Mouse (Mus musculus) liver, embryonic 14.5 days (tissue): ENCODE results near the gene Fam228b. TPM values are rescaled to one million over a fixed set of nuclear protein-coding genes. Genes with fewer than 3 reads are reported as not detected.
"Not testable (repeated sequence)": the region's sequence is repeated elsewhere in the genome, so short reads cannot be mapped to it uniquely, and the experiment has no call there.

Experiments used
- ATAC-seq: fragments of 200-750 bp; cut with Nextera tagmentation; 2 replicates; pipeline ENCODE4 v1.8.0; 2017; ENCODE audit warnings: moderate number of reproducible peaks, mild to moderate bottlenecking, moderate library complexity; ENCODE audit not compliant: insufficient read depth
- DNase-seq, 3 experiments: peaks; one replicate each; pipeline ENCODE4 v3.0.0-alpha.2; 2012 to 2013; ENCODE audit warnings: low read depth in 3 of 3, low spot score in 3 of 3
- H3K27ac ChIP-seq: fragments of 300-500 bp; sonication (generic); 2 replicates; pipeline ENCODE4 v1.5.1; 2014; ENCODE audit warnings: moderate library complexity, mild to moderate bottlenecking, control low read depth, inconsistent platforms
- H3K27me3 ChIP-seq: fragments of 300-500 bp; sonication (generic); 2 replicates; pipeline ENCODE4 v1.6.1; 2014; ENCODE audit warnings: mild to moderate bottlenecking, low read length, moderate library complexity; ENCODE audit not compliant: control insufficient read depth, insufficient read depth
- H3K36me3 ChIP-seq: fragments of 300-500 bp; sonication (generic); replicated peaks from 2 replicates; pipeline ENCODE4 v1.6.1; 2014; ENCODE audit warnings: low read depth; ENCODE audit not compliant: control insufficient read depth, insufficient read depth
- H3K4me1 ChIP-seq, 2 experiments: fragments of 200-500 bp in 1 of 2; fragments of 300-500 bp in 1 of 2; sonication (generic) in 1 of 2; replicated peaks; 2 replicates each; pipeline ENCODE4 v1.6.1; 2012 to 2014; ENCODE audit warnings: antibody characterized with exemption in 1 of 2, inconsistent platforms in 1 of 2, low read length in 1 of 2; ENCODE audit not compliant: control insufficient read depth in 2 of 2, insufficient read depth in 2 of 2
- H3K4me2 ChIP-seq: fragments of 300-500 bp; sonication (generic); 2 replicates; pipeline ENCODE4 v1.6.1; 2014; ENCODE audit warnings: low read depth, mild to moderate bottlenecking, control low read depth, moderate library complexity
- H3K4me3 ChIP-seq, 2 experiments: fragments of 200-500 bp in 1 of 2; fragments of 300-500 bp in 1 of 2; sonication (generic) in 1 of 2; 2 replicates each; pipeline ENCODE4 v1.5.1; 2012 to 2014; ENCODE audit warnings: low read depth in 2 of 2, low read length in 2 of 2, mild to moderate bottlenecking in 2 of 2, control low read depth in 1 of 2, inconsistent platforms in 1 of 2, moderate library complexity in 1 of 2; ENCODE audit not compliant: insufficient read depth in 1 of 2
- H3K9ac ChIP-seq: fragments of 300-500 bp; sonication (generic); replicated peaks from 2 replicates; pipeline ENCODE4 v1.6.1; 2014; ENCODE audit warnings: mild to moderate bottlenecking, control low read depth, moderate library complexity
- H3K9me3 ChIP-seq: fragments of 300-500 bp; sonication (generic); 2 replicates; pipeline ENCODE4 v1.6.1; 2016; ENCODE audit warnings: low read length, mixed read lengths; ENCODE audit not compliant: control insufficient read depth
- CTCF ChIP-seq: IDR thresholded peaks from 2 replicates; pipeline ENCODE4 v1.5.1; 2016; ENCODE audit warnings: antibody characterized with exemption, low read depth, control low read depth
- EP300 ChIP-seq: IDR thresholded peaks from 2 replicates; pipeline ENCODE4 v1.6.1; 2016; ENCODE audit warnings: antibody characterized with exemption, low read depth
- WGBS: fragments of 180-500 bp; shearing (Covaris S2); extraction: QIAGEN DNeasy Blood & Tissue Kit; methylation state at CpG from one replicate; pipeline ENCODE4 v1.1.7; 2014; ENCODE audit not compliant: insufficient replicate concordance; 5-methylcytosine and 5-hydroxymethylcytosine counted together
- polyA plus RNA-seq, 2 experiments: library from polyadenylated mRNA; depleted of rRNA in 1 of 2; stranded (reverse) in 1 of 2; unstranded in 1 of 2; fragments of >200 nt; fragmentation: Nextera tagmentation in 1 of 2; extraction: Ambion mirVana in 1 of 2; gene quantifications; 2 replicates each; pipeline versions ENCODE4 v1.2.1 to v1.2.3; 2012 to 2014

The Fam228b gene
- polyA plus RNA-seq, 2 experiments = 0.73 to 1.0 TPM

DNA sequence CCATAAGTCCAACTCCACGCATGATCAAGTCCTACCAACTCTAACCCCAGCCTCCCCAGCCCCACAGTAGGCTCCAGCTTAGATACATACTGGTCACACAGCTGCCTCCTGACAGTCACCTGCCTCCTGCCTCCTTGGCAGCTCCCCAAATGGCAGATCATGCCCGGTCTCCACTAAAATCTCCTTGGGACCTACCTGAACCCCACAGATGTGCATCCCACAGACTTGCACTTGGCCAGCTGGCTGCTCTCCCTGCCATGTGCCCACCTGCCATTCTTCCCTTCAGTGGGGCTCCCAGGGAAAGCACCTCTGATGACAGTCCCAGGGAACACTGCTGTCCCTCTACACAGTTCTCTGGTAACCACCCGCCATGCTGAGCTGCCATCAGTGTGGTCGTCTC, 60.8 kb downstream of the Fam228b start:
- no peak for DNase-seq
- no peaks in the 10 kb centered on the region; a peak in 1 of 4 replicates for H3K4me1 ChIP-seq
- H3K4me2 ChIP-seq = no peak overlapping the region
- no peak for ATAC-seq
- no peaks in the 10 kb centered on the region for H3K9me3 ChIP-seq
- H3K36me3 ChIP-seq = peaks cover 3% of the 10 kb centered on the region
- H3K27ac ChIP-seq = no peak overlapping the region
- WGBS = 78% methylated on average over 4 of the region's 4 CpGs
- H3K9ac ChIP-seq = no peak overlapping the region
- no peak for TF ChIP-seq CTCF
- TF ChIP-seq EP300 = no peak
- H3K27me3 ChIP-seq = no peaks in the 10 kb centered on the region
- no peak overlapping the region for H3K4me3 ChIP-seq

DNA sequence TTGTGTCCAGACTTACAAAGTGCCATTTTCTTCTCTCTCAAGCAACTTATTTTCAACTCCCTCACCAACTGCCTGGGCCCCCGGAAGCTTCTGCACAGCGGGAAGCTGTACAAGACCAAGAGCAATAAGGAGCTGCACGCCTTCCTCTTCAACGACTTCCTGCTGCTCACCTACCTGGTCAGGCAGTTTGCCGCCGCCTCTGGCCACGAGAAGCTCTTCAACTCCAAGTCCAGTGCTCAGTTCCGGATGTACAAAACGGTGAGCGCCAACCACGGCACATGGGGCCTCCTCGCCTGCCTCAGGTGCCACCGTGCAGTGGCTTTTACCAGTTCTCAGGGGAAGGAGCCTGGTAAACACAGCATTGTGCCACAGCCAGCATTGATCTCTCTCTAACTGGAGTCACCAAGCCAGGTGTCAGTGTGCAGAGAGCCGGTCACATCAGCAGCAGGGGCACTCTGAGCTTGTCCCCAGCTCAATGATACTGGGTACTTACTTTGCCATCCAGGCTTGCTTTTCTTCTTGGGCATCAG, 61.5 kb downstream of the Fam228b start:
- Histone ChIP-seq H3K4me2 (no peak overlapping the region), H3K9ac (no peak overlapping the region), H3K4me1 (no peaks in the 10 kb centered on the region; a peak in 1 of 4 replicates), H3K9me3 (no peaks in the 10 kb centered on the region), H3K36me3 (peaks cover 2% of the 10 kb centered on the region), H3K27ac (no peak overlapping the region), H3K4me3 (no peak overlapping the region), H3K27me3 (no peaks in the 10 kb centered on the region)
- TF ChIP-seq EP300 (no peak), CTCF (no peak)
- ATAC-seq (no peak), DNase-seq (no peak)
- 81% methylated on average over 14 of the region's 14 CpGs for WGBS

DNA sequence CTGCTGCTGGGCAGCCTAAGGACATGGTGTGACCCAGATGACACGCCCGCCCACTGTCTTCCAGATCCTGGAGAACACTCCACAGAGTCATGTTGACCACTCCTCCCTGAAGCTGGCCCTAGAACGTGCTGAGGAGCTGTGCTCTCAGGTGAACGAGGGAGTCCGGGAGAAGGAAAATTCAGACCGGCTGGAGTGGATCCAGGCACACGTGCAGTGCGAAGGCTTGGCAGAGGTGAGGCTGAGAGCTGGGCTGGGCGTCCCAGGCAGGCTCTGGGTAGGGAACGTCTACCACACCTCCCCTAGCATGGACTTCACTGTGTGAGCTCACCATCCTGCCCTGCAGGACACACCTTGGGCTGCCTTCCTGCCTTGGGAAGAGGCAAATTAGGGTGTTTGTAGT, 62.2 kb downstream of the Fam228b start:
- H3K4me1 ChIP-seq = no peaks in the 10 kb centered on the region; a peak in 1 of 4 replicates
- DNase-seq = no peak

DNA sequence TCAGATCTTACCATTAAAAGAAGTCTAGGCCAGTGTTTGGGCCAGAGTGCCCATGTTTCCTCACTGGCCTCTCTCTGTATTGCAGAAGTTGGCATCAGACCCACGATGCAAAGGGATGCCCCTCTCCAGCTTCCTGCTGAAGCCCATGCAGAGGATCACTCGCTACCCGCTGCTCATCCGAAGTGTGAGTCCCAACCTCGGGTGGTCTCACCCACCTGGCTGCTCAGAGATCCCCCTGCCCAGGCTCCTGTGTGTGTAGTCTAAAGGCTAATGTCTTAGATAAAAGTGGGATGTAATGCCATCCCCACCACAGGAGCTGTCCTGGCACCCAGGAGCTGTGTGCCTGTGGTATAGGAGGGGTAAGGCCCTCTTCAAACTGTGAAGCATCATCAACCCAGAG, 62.9 kb downstream of the Fam228b start:
- no peaks in the 10 kb centered on the region for H3K27me3 ChIP-seq
- no peak overlapping the region for H3K4me3 ChIP-seq
- 80% methylated on average over 5 of the region's 5 CpGs for WGBS
- no peaks in the 10 kb centered on the region; the same call in none of the 2 replicates for H3K36me3 ChIP-seq
- DNase-seq = no peak
- H3K9ac ChIP-seq = no peak overlapping the region
- TF ChIP-seq EP300 (no peak), CTCF (no peak)
- H3K4me2 ChIP-seq = no peak overlapping the region
- no peaks in the 10 kb centered on the region for H3K9me3 ChIP-seq
- H3K27ac ChIP-seq = no peak overlapping the region
- no peak for ATAC-seq
- no peaks in the 10 kb centered on the region; a peak in 1 of 4 replicates for H3K4me1 ChIP-seq

More for the DNA sequence above, 62.2 kb downstream of the Fam228b start:
- no peak overlapping the region for H3K9ac ChIP-seq
- no peaks in the 10 kb centered on the region for H3K27me3 ChIP-seq
- H3K4me2 ChIP-seq = no peak overlapping the region
- H3K36me3 ChIP-seq = no peaks in the 10 kb centered on the region; the same call in none of the 2 replicates
- WGBS = 81% methylated on average over 10 of the region's 10 CpGs
- no peak for ATAC-seq
- no peak overlapping the region for H3K4me3 ChIP-seq
- no peaks in the 10 kb centered on the region for H3K9me3 ChIP-seq
- no peak overlapping the region for H3K27ac ChIP-seq
- TF ChIP-seq EP300 (no peak), CTCF (no peak)

DNA sequence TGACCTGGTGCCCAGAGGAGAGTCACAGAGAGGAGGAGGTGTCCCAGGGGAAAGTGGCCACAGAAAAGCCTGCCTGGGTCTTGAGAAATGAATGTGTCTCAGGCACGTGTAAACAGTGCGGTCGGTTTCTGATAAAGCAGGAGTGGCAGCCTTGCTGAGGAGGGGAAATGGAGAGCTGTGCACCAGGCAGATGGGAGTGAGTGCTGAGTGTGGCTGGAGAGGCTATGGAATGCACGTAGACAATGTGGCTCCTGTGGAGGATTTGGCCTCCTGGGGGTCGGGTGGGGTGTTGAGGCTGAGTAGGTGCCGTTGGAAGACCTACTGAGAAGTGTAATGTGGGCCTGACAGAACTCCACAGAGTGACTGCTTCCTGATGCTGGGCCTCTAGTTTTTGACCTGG, 63.4 kb downstream of the Fam228b start:
- not testable (repeated sequence) for H3K27me3 ChIP-seq, H3K27ac ChIP-seq, H3K36me3 ChIP-seq, H3K4me3 ChIP-seq, H3K4me2 ChIP-seq, ATAC-seq, H3K9ac ChIP-seq, DNase-seq, H3K9me3 ChIP-seq, H3K4me1 ChIP-seq
- 59% methylated on average over 6 of the region's 6 CpGs for WGBS
